Mouse (Mus musculus): Measurements from ENCODE around the gene Cacng1.

Gene Cacng1

GRCm38 (mm10) chr11:107716332-107716938 is at the start of gene Cacng1:
Gene Cacng1 (minus strand): TSS chr11:107716522.
- no peak for DNase-seq (ENCODE audit: low read depth)

DNA sequence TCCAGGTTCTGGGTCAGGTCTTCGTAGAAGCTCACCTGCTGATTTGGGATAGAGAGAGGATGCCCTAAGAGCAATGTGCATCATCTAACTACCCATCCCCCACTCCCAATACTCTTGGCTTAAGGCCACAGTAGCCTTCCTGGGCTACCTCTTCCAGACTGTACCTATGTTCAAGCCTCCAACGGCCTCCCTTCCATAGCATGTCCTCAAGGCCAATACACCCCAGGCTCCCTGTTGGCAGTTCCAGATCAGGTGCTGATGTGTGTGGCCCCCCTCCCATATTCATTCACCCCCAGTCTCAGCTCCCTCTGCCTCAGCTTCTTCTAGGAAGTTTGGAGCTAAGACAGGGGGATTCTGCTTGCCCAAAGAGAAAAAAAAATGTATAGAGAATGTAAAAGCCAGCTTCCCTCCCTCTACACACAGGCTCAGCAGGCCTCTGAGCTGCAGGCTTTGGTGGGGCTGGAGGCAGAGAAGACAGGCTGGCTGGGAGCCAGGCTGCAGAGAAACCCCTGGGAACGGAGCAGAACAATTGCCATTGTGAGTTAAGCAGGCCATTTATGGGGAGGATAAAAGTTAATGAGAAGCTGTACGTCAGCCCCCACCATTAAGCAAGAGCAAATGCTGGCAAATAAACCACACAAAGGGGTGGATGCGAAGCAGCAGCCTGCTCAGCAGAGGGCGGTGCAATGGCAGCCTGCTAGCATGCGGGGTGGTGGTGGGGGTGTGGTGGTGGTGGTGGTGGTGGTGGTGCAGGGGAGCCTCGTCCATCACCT is 46.6 kb upstream of the Cacng1 start:
- no peak for DNase-seq (ENCODE audit: low read depth)

GRCm38 (mm10) chr11:107761790-107762500 is 45.6 kb upstream of the Cacng1 start:
- no peak for DNase-seq (ENCODE audit: low read depth)

DNA sequence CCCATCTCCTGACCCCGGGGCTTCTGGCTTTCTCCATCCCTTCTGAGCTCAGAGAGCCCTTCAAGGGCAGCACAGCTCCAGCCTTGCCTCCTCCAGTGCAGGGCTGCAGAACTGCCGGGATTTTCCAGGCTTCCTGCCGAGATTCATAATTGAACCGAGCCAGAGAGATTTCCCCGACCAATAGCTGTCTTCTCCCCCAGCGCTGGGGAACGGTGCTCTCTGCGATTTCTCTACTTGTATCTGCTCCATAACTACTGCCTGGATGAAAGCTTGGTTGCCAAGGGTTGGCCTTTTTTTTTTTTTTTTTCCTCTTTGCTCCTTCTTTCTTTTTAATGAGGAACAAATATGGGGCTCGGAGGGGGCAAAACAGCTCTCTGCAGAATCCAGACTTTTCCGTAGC is 43.7 kb upstream of the Cacng1 start:
- DNase-seq (ENCODE audit: low read depth), result no peak

DNA sequence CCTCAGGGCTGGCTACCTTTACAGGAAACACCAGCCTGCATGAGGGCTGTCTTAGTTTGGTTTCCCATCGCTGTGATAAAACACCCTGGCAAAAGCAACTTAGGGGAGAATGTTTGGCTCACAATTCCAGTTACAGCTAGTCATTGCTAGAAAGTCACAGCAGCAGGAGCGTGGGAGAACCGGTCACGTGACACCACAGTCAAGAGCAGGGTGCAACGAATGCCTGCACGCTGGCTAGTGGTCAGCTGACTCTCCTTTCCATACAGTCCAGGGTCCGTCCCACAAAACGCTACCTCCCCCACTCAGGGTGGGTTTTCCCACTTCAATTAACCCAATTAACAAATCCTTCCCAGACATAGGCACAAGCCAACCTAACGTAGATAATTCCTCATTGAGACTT is 43.2 kb upstream of the Cacng1 start:
- no peak for DNase-seq (ENCODE audit: low read depth)

DNA sequence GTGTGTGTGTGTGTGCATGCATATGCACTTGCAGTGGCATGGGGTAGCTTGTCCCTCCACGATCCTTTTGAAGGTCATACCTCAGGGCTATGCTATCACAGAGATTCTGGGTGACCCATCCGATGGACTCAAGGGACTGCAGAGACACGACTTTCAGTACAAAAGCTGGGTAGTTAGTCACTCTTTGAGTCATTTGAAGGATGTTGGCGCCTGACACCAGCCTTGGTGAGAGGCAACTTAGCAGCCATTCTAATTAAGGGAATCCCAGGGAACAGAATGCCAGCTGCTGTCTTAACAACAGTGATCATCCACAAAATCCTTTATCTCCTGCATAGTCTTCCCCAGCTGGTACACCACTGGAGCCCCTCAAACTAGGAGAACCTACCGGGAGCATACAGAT is 32.8 kb upstream of the Cacng1 start:
- no peak for DNase-seq (ENCODE audit: low read depth)

GRCm38 (mm10) chr11:107748243-107749035 is 32.1 kb upstream of the Cacng1 start:
- no peak for DNase-seq (ENCODE audit: low read depth)

DNA sequence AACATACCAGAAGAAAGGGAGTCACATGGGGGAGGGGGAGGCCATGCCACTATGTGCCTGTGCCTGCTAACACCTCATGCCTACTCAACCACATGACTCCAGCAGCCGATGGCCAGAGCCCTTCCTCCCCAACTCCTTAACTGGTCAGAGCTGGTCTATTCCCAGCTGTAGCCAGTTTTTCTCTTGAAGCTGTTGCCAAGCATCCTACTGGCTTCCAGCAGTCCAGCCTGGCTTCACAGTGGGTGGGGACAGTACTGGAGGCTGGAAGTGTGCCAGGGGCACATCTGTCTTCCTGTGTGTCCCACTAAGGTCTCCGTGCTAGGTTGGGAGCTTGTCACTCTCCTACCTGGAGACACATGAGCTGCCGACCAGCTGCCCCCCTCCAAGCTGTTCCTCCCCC is 26.8 kb upstream of the Cacng1 start:
- DNase-seq (ENCODE audit: low read depth), result no peak

- DNase-seq (ENCODE audit: low read depth), result no peak
Observed at GRCm38 (mm10) chr11:107738418-107739099, 22.2 kb upstream of the Cacng1 start.

DNA sequence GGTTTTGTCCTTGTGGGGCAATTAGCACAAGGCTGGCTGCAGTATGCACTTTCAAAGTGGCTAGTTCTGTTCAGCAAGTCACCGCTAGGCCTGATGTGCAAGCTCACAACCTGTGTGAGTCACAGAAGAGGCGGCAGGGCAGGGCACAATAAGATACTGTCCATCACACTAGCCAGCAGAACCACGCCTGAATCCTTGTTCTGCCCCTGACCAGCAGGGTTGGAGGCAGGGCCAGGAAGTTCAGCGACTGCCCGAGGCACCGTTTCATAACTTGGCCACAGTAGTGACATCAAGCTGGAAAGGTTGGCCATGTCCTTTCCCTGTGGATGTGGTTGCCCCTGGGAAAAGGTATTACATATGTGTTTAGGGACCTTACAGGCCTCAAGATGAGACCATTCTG is 21.6 kb upstream of the Cacng1 start:
- no peak for DNase-seq (ENCODE audit: low read depth)

DNA sequence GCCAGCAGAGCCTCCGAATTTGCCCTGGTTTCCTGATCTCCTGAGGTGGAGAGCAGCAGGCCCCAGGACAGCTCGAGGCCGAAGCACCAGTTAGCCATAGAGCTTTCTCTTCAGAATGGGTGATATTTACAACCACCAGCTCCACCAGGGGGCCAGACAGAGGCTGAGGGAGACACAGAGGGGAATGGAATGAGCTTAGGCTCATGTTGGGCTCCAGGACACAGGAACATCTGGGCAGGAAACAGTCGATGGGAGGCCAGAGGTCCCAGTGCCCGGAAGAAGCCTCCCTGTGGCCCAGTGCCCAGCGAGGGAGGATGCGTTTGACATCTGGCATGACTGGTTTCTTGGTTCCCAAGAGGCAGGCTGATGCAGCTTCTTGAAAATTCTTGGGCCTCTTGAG is 17.8 kb upstream of the Cacng1 start:
- peak; percentile 44 for DNase-seq (ENCODE audit: low read depth)

DNA sequence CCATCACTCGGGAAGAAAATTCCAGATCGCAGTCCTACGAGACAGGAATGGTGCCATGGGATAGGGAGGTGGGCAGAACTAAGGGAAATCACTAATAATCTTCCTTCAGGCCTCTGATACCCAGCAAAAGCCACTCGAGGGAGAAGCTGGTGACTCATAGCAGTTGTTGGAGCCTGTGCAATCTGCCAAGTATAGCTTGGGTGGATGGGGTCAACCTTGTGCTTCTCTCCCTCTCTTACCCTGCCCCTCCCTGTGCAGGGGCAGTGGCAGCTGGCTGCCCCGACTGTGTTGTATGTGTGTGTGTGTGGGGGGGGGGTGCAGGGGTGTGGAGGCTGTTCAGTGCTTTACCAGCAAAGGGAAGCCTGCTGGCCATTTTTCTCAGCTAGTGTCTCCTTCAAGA is 15.2 kb upstream of the Cacng1 start:
- DNase-seq (ENCODE audit: low read depth), result peak; percentile 76

GRCm38 (mm10) chr11:107730940-107731339 is 14.6 kb upstream of the Cacng1 start:
- DNase-seq (ENCODE audit: low read depth), result no peak

- no peak for DNase-seq (ENCODE audit: low read depth)
Observed at GRCm38 (mm10) chr11:107729141-107729540, 12.8 kb upstream of the Cacng1 start.

GRCm38 (mm10) chr11:107728073-107728863 is 11.9 kb upstream of the Cacng1 start:
- no peak for DNase-seq (ENCODE audit: low read depth)

GRCm38 (mm10) chr11:107724603-107725002 is 8.3 kb upstream of the Cacng1 start:
- DNase-seq (ENCODE audit: low read depth), result no peak

DNA sequence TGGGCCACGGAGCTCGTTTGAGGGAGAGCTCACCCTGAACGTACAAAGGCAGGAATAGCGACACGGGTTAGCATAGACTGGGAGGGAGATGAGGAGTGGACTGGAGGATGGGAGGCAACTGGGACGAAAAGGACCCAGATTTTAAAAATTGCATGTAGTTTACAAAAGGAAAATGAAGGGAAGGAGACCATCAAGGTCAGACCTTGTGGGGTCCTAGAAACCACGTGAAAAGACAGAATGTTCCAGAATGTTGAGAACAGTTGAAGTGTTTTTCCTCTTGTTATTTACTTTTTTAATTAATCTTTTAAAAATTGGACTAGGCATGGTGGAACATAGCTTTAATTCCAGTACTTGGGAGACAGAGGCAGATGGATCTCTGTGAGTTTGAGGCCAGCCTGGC is 4.7 kb upstream of the Cacng1 start:
- no peak for DNase-seq (ENCODE audit: low read depth)

- no peak for DNase-seq (ENCODE audit: low read depth)
Observed at GRCm38 (mm10) chr11:107720264-107721021, 4.1 kb upstream of the Cacng1 start.

GRCm38 (mm10) chr11:107714368-107714767 is 2.0 kb downstream of the Cacng1 start:
- DNase-seq (ENCODE audit: low read depth), result no peak

DNA sequence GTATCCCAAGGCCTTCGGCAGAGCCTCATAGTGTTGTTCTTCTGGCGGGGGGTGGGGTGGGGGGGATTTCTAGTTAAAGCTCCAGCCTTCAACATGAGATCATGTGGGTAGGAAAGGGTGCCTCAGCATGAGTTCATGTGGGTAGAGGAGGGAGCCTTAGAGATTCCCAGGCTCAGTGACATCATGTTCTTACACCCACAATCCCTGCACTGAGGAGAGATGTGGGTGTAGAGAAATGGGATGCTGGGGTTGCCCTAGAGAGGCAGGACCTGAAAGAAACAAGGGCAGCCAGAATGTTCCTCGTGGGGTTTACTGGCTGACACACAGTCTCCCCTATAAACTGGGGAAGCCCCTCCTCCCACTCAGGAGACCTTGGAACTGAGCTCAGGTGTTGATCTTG is 5.9 kb downstream of the Cacng1 start:
- no peak for DNase-seq (ENCODE audit: low read depth)
